Mouse (Mus musculus) gastrocnemius, postnatal 25 days (tissue): Measurements from ENCODE around the gene Pfas. TPM values are rescaled to one million over a fixed set of nuclear protein-coding genes. Genes with fewer than 3 reads are reported as not detected.

Source experiments
- DNase-seq: peaks from one replicate; pipeline ENCODE4 v3.0.0; 2022
- long read RNA-seq, 2 experiments: library from polyadenylated mRNA; stranded (forward); transcript quantifications; one replicate each; pipeline ENCODE4 v2.0.0; 2021
- total RNA-seq, 2 experiments: library from RNA; stranded (reverse); gene quantifications; 1 replicate in 1 of 2; 2 replicates in 1 of 2; pipeline ENCODE4 v1.2.3; 2021

Gene Pfas
- total RNA-seq = 1 to 10 TPM; 6.7 to 7.0 TPM
- long read RNA-seq, experiment 1, partial matches to known transcripts = 1 of 3 reads
- long read RNA-seq, experiment 1, other reads (novel, unspliced or antisense) = 2 of 3 reads
- long read RNA-seq, experiment 2, partial matches to known transcripts = 0 of 1 reads
- long read RNA-seq, experiment 2, other reads (novel, unspliced or antisense) = 1 of 1 reads

DNA sequence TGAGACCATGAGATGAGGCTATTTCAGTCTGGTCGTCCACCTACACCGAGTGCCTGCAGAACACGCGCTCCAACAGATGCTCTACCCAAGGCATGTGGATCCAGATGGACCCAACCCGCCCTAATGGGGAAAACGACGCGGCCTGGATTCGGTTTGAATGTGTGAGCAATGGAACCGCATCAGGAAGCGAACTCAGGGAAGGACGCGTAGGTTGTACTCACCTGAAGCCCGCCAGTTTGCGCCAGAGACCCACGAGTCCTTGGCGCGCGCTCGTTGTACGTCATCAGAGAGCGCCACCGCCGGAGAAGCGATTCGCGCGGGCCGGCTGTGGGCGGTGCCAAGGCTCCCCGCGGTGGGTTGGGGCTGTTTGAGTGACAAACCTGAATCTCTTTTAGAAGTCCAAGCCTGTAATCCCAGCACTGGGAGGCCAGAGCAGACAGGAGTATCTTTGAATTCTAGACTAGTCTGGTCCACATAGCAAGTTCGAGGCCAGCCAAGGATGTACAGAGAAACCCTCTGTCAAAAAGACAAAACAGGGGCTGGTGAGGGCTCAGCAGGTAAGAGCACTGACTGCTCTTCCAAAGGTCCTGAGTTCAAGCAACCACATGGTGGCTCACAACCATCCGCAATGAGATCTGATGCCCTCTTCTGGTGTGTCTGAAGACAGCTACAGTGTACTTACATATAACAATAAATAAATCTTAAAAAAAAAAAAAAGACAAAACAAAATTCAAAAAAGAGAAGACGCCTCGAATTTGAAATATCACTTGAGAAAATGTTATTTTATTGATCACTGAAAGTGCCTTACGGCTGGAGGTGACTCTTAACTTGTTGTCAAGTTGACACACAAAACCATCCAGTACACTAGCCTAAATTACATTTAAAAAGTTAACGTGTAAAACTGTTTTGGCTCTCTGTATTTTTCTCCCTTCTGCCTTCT is at the start of gene Pfas:
Gene Pfas (minus strand): TSS at position 279 of the 940 bp plus-strand sequence.
- DNase-seq = peak; percentile 80

DNA sequence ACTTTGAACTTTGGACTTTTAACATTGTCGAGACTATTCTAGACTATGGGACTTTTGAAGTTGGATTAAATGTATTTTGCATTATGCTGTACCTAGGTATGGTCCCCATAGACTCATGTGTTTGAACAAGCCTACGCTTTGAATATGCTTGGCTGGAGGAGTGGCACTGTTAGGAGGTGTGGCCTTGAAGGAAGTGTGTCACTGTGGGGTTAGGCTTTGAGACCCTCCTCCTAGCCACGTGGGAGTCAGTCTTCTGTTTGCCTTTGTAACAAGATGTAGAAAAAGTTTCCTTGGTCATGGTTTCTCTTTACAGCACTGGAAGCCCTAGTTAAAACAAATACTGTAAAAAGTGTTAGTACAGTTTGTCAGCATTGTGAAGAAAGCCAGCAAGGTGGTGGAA is 45.6 kb upstream of the Pfas start:
- no peak for DNase-seq

DNA sequence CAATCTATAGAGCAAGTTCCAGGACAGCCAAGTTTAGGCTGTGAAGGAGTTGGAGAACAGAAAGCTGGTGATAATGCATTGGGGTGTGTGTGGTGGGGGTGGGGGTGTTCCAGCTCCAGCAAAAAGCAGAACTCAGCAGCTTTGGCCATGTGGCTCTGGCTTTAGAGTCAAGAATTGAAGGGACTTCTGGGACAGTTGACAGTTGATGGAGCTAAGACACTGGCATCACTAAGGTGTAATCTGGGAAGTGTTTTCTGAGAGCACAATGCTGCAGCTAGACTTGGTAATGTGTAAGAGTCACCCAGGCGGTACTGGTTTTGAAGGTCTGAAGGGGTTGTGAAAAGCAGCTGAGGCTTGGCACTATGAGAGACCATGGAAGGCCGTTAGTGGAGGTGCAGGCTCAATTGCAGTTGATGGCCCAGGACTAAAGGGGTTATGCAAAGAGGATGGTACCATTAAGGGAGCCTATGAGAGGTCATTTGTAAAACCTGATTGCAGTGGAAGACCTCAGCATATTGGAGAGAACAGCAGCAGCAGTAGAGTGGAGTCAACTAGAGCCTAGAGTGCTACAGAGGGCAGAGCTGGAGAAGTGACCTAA is 44.7 kb upstream of the Pfas start:
- DNase-seq = no peak

DNA sequence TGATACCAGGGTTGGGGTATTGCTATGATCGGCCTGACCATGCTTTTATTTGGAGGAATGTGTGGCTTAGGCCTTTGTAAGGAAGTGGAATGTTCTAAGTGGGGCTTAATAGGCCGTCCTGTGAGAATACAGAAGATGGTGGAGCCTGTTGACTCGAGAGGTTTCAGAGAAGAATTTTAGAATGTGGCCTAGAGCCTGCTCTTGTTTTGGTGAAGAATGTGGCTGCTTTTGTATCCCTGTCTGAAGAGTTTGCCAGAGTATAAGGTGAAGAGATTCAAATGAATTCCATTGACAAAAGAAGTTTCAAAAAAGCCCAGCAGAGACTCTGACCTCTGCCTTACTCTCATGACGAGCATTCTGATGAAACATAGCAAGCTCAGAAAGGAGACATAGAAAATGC is 43.5 kb upstream of the Pfas start:
- DNase-seq = no peak

DNA sequence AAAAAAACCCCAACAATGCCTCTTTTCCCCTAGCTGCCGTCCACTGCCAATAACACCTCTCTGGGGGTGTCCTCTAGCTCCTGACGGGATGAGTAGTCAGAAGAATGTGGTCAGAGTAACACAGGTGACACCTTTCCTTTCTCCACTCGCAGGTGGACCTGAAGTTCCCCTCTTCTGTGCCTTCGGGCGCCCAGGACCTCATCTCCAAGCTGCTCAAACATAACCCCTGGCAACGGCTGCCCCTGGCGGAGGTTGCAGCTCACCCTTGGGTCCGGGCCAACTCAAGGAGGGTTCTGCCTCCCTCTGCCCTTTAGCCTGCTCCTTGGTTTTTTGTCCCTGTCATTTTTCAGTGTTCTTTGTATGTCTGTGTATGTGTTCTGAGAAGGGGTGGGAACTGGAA is 42.5 kb upstream of the Pfas start:
- DNase-seq = no peak

DNA sequence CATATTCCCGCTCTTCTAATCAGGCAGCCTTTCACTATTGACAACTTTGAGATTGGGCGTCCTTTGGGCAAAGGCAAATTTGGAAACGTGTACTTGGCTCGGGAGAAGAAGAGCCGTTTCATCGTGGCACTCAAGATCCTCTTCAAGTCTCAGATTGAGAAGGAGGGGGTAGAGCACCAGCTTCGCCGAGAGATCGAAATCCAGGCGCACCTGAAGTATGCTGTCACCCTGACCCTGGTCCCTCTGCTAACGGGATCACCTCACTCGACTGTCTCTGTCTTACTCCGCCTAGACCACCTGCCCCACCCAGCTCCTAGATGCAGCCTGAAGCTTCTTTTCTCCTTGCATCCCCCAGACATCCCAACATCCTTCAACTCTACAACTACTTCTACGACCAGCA is 39.9 kb upstream of the Pfas start:
- DNase-seq = no peak

DNA sequence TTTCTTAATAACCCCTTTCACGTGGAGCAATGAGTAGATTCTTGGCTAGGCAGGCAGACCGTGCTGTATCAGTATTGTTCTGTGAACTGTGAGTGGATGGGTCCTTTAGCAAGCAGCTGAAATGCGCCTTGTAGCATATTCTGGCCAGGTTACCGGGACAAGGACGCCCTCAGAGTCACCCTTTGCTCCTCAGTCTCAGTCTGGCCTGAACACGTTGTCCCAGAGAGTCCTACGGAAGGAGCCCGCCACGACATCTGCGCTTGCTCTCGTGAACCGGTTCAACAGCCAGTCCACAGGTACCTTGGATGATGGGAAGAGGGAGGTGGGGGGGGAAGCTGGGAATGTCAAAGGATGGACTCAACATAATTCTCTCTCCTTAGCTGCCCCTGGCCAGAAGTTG is 39.3 kb upstream of the Pfas start:
- DNase-seq = no peak

DNA sequence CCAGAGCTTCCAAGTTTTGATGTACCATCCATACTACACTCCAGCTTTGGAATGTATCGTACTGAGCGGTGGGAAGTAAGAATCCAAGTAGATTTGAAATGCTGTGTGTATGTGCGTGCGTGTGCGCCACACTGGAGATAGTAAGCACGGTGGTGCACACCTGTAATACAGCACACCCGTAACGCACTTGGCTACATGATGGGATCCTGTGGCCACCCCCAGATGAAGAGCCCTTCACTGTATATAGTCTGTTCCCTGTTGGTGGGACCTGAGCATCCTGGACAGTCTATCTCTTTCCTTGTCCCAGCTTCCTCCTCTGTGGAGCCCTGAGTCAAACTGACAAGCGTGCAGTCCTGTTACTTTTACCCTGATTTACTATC is 38.1 kb upstream of the Pfas start:
- no peak for DNase-seq

DNA sequence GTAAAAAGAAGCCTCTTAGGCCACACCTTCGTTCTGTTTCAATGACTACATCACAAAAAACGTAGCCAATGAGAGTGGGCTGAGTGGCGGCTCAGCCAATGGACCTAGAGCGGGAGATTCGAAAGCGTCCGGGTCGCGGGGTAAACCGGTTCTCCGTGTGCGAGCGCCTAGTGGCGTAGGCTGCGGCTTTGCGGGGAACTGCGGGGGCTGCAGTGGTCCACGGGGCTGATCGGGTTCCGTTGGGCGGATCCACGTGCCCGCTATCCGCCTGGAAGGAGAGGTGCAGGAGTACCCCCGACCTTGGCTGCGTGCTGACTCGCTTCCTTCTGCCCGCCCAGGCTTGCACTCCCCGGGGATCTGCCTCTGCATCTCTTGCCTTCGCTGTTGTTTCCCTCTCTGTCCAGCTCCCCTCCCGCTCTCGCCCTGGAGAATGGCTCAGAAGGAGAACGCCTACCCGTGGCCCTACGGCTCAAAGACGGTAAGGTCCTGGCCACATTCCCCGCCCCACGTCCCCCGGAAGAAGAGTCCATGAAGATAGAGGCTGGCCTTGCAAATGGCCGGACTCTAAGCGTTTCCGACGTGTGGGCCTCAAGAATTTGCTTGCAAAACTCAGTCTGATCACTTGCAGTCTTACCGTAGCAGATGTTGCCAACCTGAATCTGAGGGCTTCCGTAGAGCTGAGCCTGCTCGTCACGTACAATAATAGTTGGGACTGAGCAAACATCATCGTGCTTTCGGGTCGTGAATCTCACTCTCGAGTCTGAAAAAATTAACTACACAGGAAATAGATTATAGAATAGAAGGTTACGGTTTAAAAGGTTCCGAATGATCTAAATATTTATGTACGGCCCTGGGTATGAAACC is 37.5 kb upstream of the Pfas start, which contains the start of gene Aurkb:
Gene Aurkb (plus strand): TSS at position 117 of the 864 bp plus-strand sequence.
- DNase-seq = peak; percentile 75

DNA sequence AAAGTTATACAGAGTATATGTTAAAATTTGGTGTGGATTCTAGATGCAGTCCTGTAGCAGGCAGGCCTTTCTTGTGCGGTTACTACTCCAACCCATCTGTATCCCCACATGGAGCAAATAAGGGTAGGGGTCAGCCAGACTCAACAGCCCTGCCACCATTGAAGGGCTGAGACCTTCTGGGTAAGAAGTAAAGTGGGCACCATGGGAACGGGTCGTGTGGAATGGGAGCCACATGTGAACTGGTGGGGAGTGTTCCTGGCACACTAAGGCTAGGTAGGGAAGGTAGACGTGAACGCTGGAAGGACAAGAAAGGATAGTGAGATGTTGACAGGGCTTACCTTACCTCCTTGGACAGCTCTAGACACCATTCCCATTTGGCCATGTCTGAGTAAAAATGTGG is 29.9 kb upstream of the Pfas start:
- no peak for DNase-seq

DNA sequence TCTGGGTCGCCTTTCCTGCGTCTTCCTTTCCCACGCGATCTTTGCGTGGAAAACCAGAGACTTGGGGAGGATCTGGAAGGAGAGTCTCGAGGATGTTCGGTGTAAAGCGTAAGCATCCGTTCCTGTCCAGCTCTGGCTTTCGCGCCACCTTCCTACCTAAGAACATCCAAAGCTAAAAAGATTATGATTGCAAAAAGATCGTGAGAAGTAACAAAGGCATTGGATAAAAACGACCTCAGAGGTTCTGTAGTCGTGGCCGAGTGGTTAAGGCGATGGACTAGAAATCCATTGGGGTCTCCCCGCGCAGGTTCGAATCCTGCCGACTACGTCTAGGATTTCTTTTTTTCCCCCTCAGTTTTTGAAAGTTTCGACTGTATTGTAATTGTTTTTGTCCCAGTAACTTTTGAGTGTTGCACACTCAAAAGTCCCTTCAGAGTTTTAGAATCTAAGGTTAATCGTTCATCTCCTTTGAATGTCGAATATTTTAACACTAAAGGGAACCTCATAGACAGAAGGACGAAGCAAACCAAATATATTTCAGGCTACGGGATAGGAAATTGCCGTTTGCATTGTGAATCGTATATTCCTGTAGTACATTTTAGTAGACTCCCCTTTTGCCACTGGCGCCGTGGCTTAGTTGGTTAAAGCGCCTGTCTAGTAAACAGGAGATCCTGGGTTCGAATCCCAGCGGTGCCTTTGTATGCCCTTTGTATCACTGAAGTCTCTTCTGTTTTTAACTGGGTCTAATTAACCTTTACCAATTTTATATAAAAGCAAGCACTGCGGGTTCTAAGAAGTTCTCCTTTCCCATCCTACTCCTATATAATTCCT is 29.2 kb upstream of the Pfas start:
- peak; percentile 61 for DNase-seq

DNA sequence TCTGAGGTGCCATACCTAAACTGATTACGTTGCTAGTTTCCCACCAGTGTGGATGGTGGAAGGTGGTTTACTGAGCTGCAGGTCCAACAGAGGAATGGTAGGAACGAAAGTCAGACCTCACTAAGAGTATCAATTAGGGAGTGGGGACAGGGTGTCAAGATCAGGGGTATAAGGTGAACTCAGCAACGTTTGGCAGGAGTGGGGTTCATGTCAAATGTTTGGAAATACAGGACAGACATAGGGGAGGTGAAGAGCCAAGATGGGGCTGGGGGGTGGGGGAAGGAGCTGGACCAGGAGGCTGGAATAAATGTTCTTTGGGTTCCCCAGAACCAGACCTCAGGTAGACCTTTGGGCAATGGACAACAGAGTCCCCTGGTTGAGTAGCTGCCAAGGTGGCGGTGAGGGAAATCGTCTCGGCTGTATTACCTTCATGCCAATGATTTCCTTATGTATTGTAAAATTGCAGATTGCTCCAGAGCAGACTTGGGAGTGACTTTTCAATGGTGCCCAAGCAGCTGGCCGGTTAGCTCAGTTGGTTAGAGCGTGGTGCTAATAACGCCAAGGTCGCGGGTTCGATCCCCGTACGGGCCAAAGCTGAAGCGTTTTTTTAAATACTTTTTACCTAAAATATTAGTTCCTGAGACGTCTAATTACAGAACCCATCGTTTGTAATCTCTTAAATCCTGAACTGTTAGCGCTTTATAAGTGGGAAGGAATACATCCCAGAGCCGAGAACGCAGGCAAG is 28.4 kb upstream of the Pfas start:
- peak; percentile 73 for DNase-seq

DNA sequence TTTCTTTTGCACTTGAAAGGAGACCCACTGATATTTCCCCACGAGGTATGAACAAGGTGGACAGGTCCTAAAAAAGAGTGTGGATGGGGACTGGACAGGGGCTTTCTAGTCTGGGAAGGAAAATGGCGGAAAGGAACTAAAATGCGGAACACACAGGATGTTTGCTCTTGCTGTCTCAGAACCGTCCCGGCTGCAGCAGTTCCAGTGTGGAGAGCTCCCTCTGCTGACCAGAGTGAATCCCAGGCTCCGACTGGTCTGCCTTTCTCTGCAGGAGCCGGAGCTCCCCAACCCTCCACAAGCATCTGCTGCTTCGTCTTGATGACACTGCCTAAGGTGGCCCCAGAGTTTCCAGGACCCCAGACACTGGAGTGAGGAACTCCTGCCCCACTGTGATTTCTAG is 27.6 kb upstream of the Pfas start:
- DNase-seq = peak; percentile 84

DNA sequence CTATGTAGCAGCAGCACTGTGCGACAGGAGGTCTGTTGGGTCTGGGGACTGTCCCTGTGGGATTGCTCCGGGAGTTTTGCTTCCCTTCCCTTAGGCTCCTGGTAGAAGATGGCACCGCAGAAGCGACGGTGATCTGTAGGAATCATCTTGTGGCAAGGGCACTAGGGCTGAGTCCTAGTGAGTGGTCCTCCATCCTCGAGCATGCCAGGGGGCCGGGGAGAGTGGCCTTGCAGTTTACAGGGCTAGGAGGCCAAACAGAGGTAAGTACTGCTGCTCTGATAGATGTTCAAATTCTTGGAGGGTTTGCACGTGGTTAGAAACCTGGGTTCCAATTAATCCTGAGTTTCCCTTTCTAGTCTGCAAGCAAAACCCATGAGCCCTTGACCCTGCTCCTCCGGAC is 27.2 kb upstream of the Pfas start:
- no peak for DNase-seq

DNA sequence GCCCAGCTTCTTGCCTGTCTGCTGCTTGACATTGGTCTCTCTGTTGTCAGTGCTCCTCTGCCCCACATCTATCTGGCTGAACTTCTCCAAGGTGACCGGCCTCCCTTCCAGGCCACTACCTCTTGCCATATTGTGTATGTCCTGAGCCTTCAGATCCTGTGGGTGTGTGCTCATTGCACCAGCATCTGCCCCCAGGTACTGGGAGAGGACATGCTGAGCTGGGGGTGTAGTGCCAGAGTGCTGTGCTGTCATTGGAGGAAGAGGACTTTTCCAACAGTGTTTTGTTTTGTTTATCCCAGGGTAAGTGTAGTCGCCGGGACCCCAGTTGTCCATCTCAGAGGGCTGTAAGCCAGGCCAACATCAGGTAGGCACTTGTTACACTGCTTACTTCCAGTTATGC is 26.3 kb upstream of the Pfas start:
- DNase-seq = no peak

DNA sequence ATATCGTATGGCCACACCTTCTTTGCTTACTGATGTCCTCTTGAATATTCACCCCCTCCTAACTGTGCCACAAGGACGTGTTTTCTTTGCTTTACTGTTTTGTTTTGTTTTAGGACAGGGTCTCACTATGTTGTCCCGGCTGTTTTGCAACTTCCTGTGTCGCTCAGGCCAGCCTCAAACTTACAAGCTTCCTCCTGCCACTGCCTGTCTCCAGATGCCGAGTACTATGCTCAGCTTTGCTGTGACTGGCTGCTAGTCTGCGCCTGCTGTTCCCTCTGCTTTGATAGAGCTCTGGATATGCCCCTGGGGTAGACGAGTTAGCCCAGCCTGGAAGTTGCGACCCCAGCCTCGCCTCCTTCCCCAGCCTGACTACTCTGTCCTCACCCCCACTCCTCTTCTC is 25.3 kb upstream of the Pfas start:
- no peak for DNase-seq

DNA sequence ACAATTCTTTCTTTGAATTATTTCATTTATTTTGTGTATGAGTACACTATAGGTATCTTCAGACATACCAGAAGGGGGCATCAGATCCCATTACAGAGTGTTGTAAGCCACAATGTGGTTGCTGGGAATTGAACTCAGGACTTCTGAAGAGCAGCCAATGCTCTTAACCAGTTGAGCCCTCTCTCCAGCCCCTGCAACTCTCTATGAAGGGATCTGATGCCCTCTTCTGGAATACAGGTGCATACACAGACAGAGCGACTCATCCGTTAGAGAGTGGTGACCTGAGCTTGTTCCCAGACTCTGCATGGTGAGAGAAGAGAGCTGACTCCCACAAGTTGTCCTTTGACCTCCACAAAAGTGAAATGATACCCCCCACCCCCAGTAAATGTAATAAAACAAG is 20.5 kb upstream of the Pfas start:
- DNase-seq = no peak

DNA sequence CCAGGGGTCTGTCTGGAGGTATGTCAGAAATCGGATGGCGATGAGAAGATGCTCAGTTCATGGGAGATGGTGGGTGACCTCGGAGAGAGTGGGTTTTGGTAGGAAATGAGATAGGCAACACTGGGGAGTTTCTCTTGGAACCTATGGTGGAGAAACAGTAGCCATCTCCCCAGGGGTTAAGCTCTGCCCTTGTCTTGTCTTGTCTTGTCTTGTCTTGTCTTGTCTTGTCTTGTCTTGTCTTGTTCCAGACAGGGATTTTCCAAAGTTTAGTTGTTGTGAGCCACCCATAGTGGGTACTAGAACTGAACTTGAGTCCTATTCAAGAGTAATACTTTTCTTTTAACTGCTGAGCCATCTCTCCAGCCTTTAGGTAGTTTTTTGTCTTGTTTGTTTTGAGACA is 18.3 kb upstream of the Pfas start:
- DNase-seq = no peak

DNA sequence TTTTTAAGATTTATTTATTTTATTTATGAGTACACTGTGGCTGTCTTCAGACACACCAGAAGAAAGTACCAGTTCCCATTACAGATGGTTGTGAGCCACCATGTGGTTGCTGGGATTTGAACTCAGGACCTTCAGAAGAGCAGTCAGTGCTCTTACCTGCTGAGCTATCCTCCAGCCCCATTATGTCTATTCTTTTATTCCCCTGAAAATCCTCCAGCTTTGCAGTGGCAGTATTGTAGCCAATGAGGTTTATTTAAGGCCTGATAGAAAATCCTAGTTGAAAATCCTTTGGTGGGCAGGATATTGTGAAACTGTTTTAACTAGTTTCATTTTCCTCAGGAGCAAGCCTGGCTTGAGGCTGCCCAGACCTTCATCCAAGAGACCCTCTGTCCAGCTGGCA is 12.4 kb upstream of the Pfas start:
- no peak for DNase-seq

DNA sequence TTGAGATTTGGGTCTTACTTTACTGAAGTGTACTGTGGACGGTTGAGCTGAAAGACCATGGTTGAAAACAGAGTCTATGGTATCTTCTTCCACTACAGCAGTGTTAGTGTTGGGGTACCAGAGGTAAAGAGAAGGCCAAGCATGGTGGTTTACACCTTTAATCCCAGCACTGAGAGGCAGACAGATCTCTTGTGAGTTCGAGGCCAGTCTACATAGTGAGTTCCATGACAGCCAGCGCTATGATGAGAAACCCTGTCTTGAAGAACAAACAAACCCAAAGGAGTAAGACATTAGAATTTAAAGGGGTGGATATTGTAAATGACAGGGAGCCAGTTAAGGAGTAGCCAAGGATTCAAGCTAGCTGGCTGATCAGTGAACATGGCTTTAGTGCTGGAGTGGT is 8.5 kb upstream of the Pfas start:
- no peak for DNase-seq
